Mouse (Mus musculus): ENCODE measurements around the gene Cyb561d1. TPM values are rescaled to one million over a fixed set of nuclear protein-coding genes. Genes with fewer than 3 reads are reported as not detected.
A peak's percentile ranks its signal among the peaks of the same experiment; 100 is the strongest.

The Cyb561d1 gene
- polyA plus RNA-seq, 1 experiment from 2014 or later = 4.9 TPM

- H3K27me3 ChIP-seq (ENCODE audit: low read depth, poor library complexity, severe bottlenecking) = no peaks in the 10 kb centered on the region
- peaks cover 51% of the 10 kb centered on the region for H3K4me1 ChIP-seq
- peak overlapping the region; percentile 11; the same call in 1 of the 2 replicates for H3K4me3 ChIP-seq
- H3K9me3 ChIP-seq (replicated peaks) = no peaks in the 10 kb centered on the region
- DNase-seq (ENCODE audit: low spot score) = peak; percentile 47
- peak overlapping the region; percentile 67 for H3K27ac ChIP-seq (replicated peaks)
- peaks cover 20% of the 10 kb centered on the region for H3K36me3 ChIP-seq
- 23% methylated on average over 14 of the region's 14 CpGs for WGBS
Measured at GRCm38 (mm10) chr3:108197066-108197497, 3.9 kb downstream of the Cyb561d1 start.

- no peak for DNase-seq (ENCODE audit: low spot score)
- H3K4me1 ChIP-seq = peaks cover 44% of the 10 kb centered on the region
- no peaks in the 10 kb centered on the region for H3K9me3 ChIP-seq (replicated peaks)
- 82% methylated on average over 7 of the region's 7 CpGs for WGBS
- peak overlapping the region; percentile 69 for H3K27ac ChIP-seq (replicated peaks)
- H3K4me3 ChIP-seq = no peak overlapping the region
- peaks cover 15% of the 10 kb centered on the region for H3K36me3 ChIP-seq
- no peaks in the 10 kb centered on the region for H3K27me3 ChIP-seq (ENCODE audit: low read depth, poor library complexity, severe bottlenecking)
Measured at GRCm38 (mm10) chr3:108195941-108196590, 4.9 kb downstream of the Cyb561d1 start.

- H3K4me1 ChIP-seq = peaks cover 36% of the 10 kb centered on the region
- no peak overlapping the region for H3K27ac ChIP-seq (replicated peaks)
- DNase-seq (ENCODE audit: low spot score) = no peak
- 82% methylated on average over 4 of the region's 4 CpGs for WGBS
- no peak overlapping the region for H3K4me3 ChIP-seq
- no peaks in the 10 kb centered on the region for H3K27me3 ChIP-seq (ENCODE audit: low read depth, poor library complexity, severe bottlenecking)
- H3K9me3 ChIP-seq (replicated peaks) = no peaks in the 10 kb centered on the region
- H3K36me3 ChIP-seq = peaks cover 15% of the 10 kb centered on the region
Measured at GRCm38 (mm10) chr3:108195287-108195686, 5.7 kb downstream of the Cyb561d1 start.

GRCm38 (mm10) chr3:108193686-108194085 is 7.3 kb downstream of the Cyb561d1 start:
- Histone ChIP-seq H3K36me3 (peaks cover 6% of the 10 kb centered on the region), H3K27ac (replicated peaks) (no peak overlapping the region), H3K27me3 (ENCODE audit: low read depth, poor library complexity, severe bottlenecking) (no peaks in the 10 kb centered on the region), H3K4me3 (no peak overlapping the region), H3K9me3 (replicated peaks) (no peaks in the 10 kb centered on the region), H3K4me1 (peaks cover 27% of the 10 kb centered on the region)
- DNase-seq (ENCODE audit: low spot score) = no peak
- 83% methylated on average over 4 of the region's 4 CpGs for WGBS

- no peak for DNase-seq (ENCODE audit: low spot score)
- Histone ChIP-seq H3K27me3 (ENCODE audit: low read depth, poor library complexity, severe bottlenecking) (peaks cover 31% of the 10 kb centered on the region), H3K9me3 (replicated peaks) (no peaks in the 10 kb centered on the region), H3K36me3 (peaks cover 12% of the 10 kb centered on the region), H3K4me1 (peaks cover 32% of the 10 kb centered on the region), H3K4me3 (no peak overlapping the region), H3K27ac (replicated peaks) (no peak overlapping the region)
- WGBS = 84% methylated on average over 5 of the region's 5 CpGs
Measured at GRCm38 (mm10) chr3:108189897-108190296, 11.1 kb downstream of the Cyb561d1 start.

- Histone ChIP-seq H3K27me3 (ENCODE audit: low read depth, poor library complexity, severe bottlenecking) (peaks cover 41% of the 10 kb centered on the region), H3K4me3 (no peak overlapping the region)
Measured at GRCm38 (mm10) chr3:108188716-108189490, 12.1 kb downstream of the Cyb561d1 start.

GRCm38 (mm10) chr3:108187111-108187795 is 13.8 kb downstream of the Cyb561d1 start:
- no peaks in the 10 kb centered on the region for H3K9me3 ChIP-seq (replicated peaks)
- peaks cover 12% of the 10 kb centered on the region for H3K36me3 ChIP-seq
- peak overlapping the region; percentile 87 for H3K4me3 ChIP-seq
- peaks cover 45% of the 10 kb centered on the region for H3K27me3 ChIP-seq (ENCODE audit: low read depth, poor library complexity, severe bottlenecking)
- H3K4me1 ChIP-seq = peaks cover 29% of the 10 kb centered on the region
- DNase-seq (ENCODE audit: low spot score) = no peak
- WGBS = 61% methylated on average over 20 of the region's 20 CpGs
- H3K27ac ChIP-seq (replicated peaks) = no peak overlapping the region

More at GRCm38 (mm10) chr3:108188716-108189490, 12.1 kb downstream of the Cyb561d1 start:
- Histone ChIP-seq H3K9me3 (replicated peaks) (no peaks in the 10 kb centered on the region), H3K36me3 (peaks cover 12% of the 10 kb centered on the region), H3K27ac (replicated peaks) (no peak overlapping the region), H3K4me1 (peaks cover 29% of the 10 kb centered on the region)
- no peak for DNase-seq (ENCODE audit: low spot score)
- 70% methylated on average over 9 of the region's 9 CpGs for WGBS

- peak within 1 kb of the TSS; percentile 87 for H3K4me3 ChIP-seq
- H3K27ac ChIP-seq (replicated peaks) = peak within 1 kb of the TSS; percentile 87
- peak; percentile 62 for DNase-seq (ENCODE audit: low spot score)
- WGBS = 1% methylated on average over 97 of the region's 100 CpGs
- H3K27me3 ChIP-seq (ENCODE audit: low read depth, poor library complexity, severe bottlenecking) = peaks cover 45% of the 10 kb centered on the region
- H3K4me1 ChIP-seq = peaks cover 29% of the 10 kb centered on the region
- no peaks in the 10 kb centered on the region for H3K9me3 ChIP-seq (replicated peaks)
- H3K36me3 ChIP-seq = peaks cover 12% of the 10 kb centered on the region
Measured at GRCm38 (mm10) chr3:108186098-108187047, 14.6 kb downstream of the Cyb561d1 start, which contains the start of gene Amigo1. Gene Amigo1, plus strand, starts transcription at chr3:108186335.

- H3K4me3 ChIP-seq = peak overlapping the region; percentile 87
- DNase-seq (ENCODE audit: low spot score) = no peak
- H3K36me3 ChIP-seq = peaks cover 12% of the 10 kb centered on the region
- peak overlapping the region; percentile 87 for H3K27ac ChIP-seq (replicated peaks)
- H3K27me3 ChIP-seq (ENCODE audit: low read depth, poor library complexity, severe bottlenecking) = peaks cover 45% of the 10 kb centered on the region
- 3% methylated on average over 16 of the region's 16 CpGs for WGBS
- H3K4me1 ChIP-seq = peaks cover 29% of the 10 kb centered on the region
- H3K9me3 ChIP-seq (replicated peaks) = no peaks in the 10 kb centered on the region
Measured at GRCm38 (mm10) chr3:108185460-108186097, 15.4 kb downstream of the Cyb561d1 start.

- Histone ChIP-seq H3K27ac (replicated peaks) (no peak overlapping the region), H3K36me3 (peaks cover 12% of the 10 kb centered on the region), H3K4me1 (peaks cover 29% of the 10 kb centered on the region), H3K27me3 (ENCODE audit: low read depth, poor library complexity, severe bottlenecking) (peaks cover 45% of the 10 kb centered on the region), H3K9me3 (replicated peaks) (no peaks in the 10 kb centered on the region), H3K4me3 (no peak overlapping the region)
- 84% methylated on average over 3 of the region's 3 CpGs for WGBS
- DNase-seq (ENCODE audit: low spot score) = no peak
Measured at GRCm38 (mm10) chr3:108184742-108185141, 16.3 kb downstream of the Cyb561d1 start.

- 52% methylated on average over 2 of the region's 2 CpGs for WGBS
- H3K4me1 ChIP-seq = peaks cover 5% of the 10 kb centered on the region
- H3K4me3 ChIP-seq = no peak overlapping the region
- H3K27me3 ChIP-seq (ENCODE audit: low read depth, poor library complexity, severe bottlenecking) = peaks cover 19% of the 10 kb centered on the region
- H3K9me3 ChIP-seq (replicated peaks) = no peaks in the 10 kb centered on the region
- DNase-seq (ENCODE audit: low spot score) = no peak
- H3K27ac ChIP-seq (replicated peaks) = no peak overlapping the region
- H3K36me3 ChIP-seq = no peaks in the 10 kb centered on the region
Measured at GRCm38 (mm10) chr3:108180514-108180913, 20.5 kb downstream of the Cyb561d1 start.

Data from midbrain, embryonic 10.5 days (tissue).